Mouse (Mus musculus) bone marrow, adult 2 months (tissue): ENCODE measurements around the gene 0610010F05Rik.

Source experiments
- CTCF ChIP-seq: fragments of 200-500 bp; IDR thresholded peaks from 2 replicates; pipeline ENCODE4 v1.5.1; 2011; ENCODE audit warnings: low read length, control low read depth; ENCODE audit not compliant: control insufficient read depth, insufficient read depth
- POLR2A ChIP-seq: fragments of 200-500 bp; IDR thresholded peaks from 2 replicates; pipeline ENCODE4 v1.6.1; 2011; ENCODE audit warnings: low read depth, mild to moderate bottlenecking, control low read depth, low read length, borderline replicate concordance; ENCODE audit not compliant: control insufficient read depth

DNA sequence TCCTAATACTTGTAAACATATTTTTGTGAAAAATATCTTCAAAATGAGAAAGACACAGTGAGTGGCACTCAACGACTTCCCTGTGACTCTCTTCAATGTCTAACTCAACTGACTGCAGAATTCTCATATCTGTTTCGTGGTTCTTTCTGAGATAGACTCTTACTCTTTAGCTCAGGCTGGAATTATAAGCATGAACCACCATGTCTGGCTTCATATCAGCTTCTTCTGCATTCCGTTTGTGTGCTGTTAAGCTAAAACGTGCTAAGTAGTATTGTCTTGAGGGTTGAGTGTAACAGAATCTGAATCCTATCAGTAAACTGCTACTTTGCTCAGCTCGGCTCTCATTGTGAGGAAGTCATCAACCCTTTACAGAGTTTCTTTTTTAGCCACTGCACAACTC is 14.4 kb downstream of the 0610010F05Rik start:
- TF ChIP-seq CTCF: no peak
- no peak for TF ChIP-seq POLR2A
